Mouse (Mus musculus) kidney, embryonic 15.5 days (tissue): ENCODE results near the gene Atad3a. TPM values are rescaled to one million over a fixed set of nuclear protein-coding genes. Genes with fewer than 3 reads are reported as not detected.

Experiments
- ATAC-seq: fragments of 200-750 bp; cut with Nextera tagmentation; replicated peaks from 2 replicates; pipeline ENCODE4 v1.8.0; 2017; ENCODE audit warnings: moderate TSS enrichment; ENCODE audit not compliant: low FRiP score
- H3K27ac ChIP-seq: fragments of 300-500 bp; sonication (generic); 2 replicates; pipeline ENCODE4 v1.5.1; 2015; ENCODE audit warnings: mild to moderate bottlenecking, inconsistent platforms
- H3K27me3 ChIP-seq: fragments of 300-500 bp; sonication (generic); 2 replicates; pipeline ENCODE4 v1.6.1; 2015; ENCODE audit warnings: inconsistent platforms
- H3K36me3 ChIP-seq: fragments of 300-500 bp; sonication (generic); 2 replicates; pipeline ENCODE4 v1.6.1; 2015; ENCODE audit warnings: inconsistent platforms
- H3K4me1 ChIP-seq: fragments of 300-500 bp; sonication (generic); 2 replicates; pipeline ENCODE4 v1.6.1; 2015; ENCODE audit warnings: inconsistent platforms
- H3K4me2 ChIP-seq: fragments of 300-500 bp; sonication (generic); 2 replicates; pipeline ENCODE4 v1.6.1; 2015; ENCODE audit warnings: moderate library complexity, mild to moderate bottlenecking, inconsistent platforms
- H3K4me3 ChIP-seq: fragments of 300-500 bp; sonication (generic); replicated peaks from 2 replicates; pipeline ENCODE4 v1.5.1; 2015; ENCODE audit warnings: mild to moderate bottlenecking, inconsistent platforms
- H3K9ac ChIP-seq: fragments of 300-500 bp; sonication (generic); 2 replicates; pipeline ENCODE4 v1.6.1; 2015; ENCODE audit warnings: mild to moderate bottlenecking, inconsistent platforms
- H3K9me3 ChIP-seq: fragments of 300-500 bp; sonication (generic); replicated peaks from 2 replicates; pipeline ENCODE4 v1.6.1; 2016; ENCODE audit warnings: inconsistent platforms
- WGBS: fragments of 180-500 bp; shearing (Covaris S2); methylation state at CpG from one replicate; pipeline ENCODE4 v1.1.7; 2015; ENCODE audit warnings: mixed read lengths; 5-methylcytosine and 5-hydroxymethylcytosine counted together
- polyA plus RNA-seq: library from polyadenylated mRNA; unstranded; fragments of >200 nt; fragmentation: Nextera tagmentation; extraction: Ambion mirVana; gene quantifications from 2 replicates; pipeline ENCODE4 v1.2.1, GENCODE M21; 2015

Gene Atad3a
- polyA plus RNA-seq, 1 experiment from 2014 or later: 124 TPM

DNA sequence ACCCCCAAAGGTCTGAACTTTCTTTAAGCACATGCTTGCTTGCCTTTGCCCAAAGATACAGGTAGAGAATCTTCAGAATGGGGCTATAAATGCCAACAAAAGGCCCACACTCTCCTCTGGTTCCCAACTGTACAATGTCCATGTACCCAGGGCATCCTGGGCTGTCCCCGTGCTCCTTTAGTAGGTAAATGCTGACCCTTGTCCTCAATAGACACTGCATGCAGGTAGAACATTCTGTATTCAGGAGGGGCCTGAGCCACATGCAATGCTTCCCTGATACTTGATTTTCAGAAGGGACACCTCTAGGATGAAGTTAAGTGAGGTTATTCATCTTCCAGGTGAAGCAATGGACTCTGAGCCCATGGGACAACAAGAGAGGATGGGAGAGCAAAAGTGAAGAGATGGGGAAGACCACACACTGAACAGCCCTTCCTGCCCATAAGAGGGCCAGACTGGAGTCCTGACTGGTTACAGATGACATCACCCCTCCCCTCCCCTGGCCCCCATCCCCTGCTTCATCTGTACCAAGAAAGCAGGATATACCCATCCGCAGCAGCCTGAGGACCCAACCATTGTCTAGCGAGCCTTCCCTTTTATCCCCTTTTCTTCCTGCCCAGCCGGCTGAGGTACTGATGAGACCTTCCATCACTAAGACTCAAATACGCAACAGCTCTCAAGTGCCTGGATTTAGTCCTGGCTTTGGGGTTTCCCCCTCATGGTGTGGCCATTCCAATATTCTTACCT is 12.6 kb upstream of the Atad3a start:
- no peaks in the 10 kb centered on the region for H3K36me3 ChIP-seq
- H3K4me1 ChIP-seq: peaks cover 64% of the 10 kb centered on the region
- no peaks in the 10 kb centered on the region for H3K9me3 ChIP-seq
- ATAC-seq: no peak
- H3K27me3 ChIP-seq: peaks cover 35% of the 10 kb centered on the region
- 44% methylated on average over 5 of the region's 5 CpGs for WGBS
- peak overlapping the region; percentile 43 for H3K4me3 ChIP-seq
- peak overlapping the region; percentile 40; the same call in 1 of the 2 replicates for H3K9ac ChIP-seq
- H3K27ac ChIP-seq: no peak overlapping the region
- peak overlapping the region; percentile 84 for H3K4me2 ChIP-seq

DNA sequence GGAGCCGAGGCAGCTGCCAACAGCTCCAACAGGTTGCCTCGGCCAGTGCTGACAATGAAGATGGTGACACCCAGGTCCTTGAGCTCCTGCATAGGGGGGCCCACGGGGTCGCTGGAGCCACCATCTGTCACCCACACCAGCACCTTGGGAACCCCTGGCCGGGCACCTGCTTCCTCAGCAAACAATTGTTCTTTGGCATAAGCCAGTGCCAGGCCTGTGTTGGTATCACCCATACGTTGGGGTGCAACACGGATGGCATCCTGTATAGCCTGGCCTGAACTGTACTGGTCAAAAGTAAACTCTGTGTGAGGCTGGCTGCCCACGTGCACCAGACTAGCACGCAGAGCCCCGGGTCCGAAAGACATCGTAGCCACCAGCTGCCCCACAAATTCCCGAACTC is 11.9 kb upstream of the Atad3a start:
- H3K9ac ChIP-seq: no peak overlapping the region
- peaks cover 63% of the 10 kb centered on the region for H3K4me1 ChIP-seq
- ATAC-seq: no peak
- 90% methylated on average over 13 of the region's 13 CpGs for WGBS
- peaks cover 35% of the 10 kb centered on the region for H3K27me3 ChIP-seq
- H3K9me3 ChIP-seq: no peaks in the 10 kb centered on the region
- no peak overlapping the region for H3K4me2 ChIP-seq
- H3K4me3 ChIP-seq: no peak overlapping the region
- no peak overlapping the region for H3K27ac ChIP-seq
- H3K36me3 ChIP-seq: no peaks in the 10 kb centered on the region

DNA sequence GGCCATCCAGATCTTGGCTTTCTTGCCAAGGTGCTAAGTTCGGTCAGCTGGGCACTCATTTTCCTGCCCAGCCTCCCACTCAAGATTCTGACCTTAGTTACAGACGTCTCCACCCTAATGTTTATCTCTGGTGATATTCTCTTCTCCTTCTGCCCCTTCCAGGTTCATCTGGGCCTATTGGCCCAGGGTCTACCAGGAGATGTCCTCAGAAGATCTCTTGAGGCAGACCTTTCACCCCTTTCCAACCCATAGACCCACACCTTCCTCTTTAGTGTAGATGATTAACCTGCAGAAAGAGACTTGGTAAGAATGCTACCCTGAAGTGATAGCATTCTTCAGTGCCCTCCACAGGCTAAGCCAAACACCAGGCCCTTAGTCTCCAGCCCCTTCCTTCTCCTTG is 10.8 kb upstream of the Atad3a start:
- 69% methylated on average over 2 of the region's 2 CpGs for WGBS
- no peaks in the 10 kb centered on the region for H3K36me3 ChIP-seq
- H3K27me3 ChIP-seq: peaks cover 35% of the 10 kb centered on the region
- H3K4me2 ChIP-seq: no peak overlapping the region
- no peak overlapping the region for H3K4me3 ChIP-seq
- H3K27ac ChIP-seq: no peak overlapping the region
- no peak for ATAC-seq
- H3K9ac ChIP-seq: no peak overlapping the region
- peaks cover 56% of the 10 kb centered on the region for H3K4me1 ChIP-seq
- H3K9me3 ChIP-seq: no peaks in the 10 kb centered on the region

DNA sequence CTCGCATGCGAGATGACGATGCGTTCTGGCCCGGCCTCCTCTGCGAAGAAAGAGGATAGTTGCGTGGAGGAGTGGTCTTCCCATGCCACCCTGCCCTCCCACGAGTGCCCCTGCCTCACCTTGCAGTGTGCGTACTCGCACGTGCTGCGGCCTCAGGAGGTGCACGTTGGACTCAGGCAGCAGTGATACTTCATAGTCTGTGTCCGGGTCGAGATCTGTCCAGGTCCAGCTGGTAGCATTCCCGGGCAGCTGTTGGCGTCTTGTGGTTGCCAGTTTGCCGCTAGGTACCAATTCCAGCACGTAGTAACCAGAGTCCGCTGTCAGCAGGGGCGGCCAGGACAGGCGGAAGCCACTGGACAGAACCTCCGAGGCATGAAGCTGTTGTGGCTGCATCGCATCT is 9.7 kb upstream of the Atad3a start:
- ATAC-seq: peak; percentile 5; the same call in 1 of the 2 replicates
- peaks cover 35% of the 10 kb centered on the region for H3K27me3 ChIP-seq
- WGBS: 37% methylated on average over 23 of the region's 24 CpGs

DNA sequence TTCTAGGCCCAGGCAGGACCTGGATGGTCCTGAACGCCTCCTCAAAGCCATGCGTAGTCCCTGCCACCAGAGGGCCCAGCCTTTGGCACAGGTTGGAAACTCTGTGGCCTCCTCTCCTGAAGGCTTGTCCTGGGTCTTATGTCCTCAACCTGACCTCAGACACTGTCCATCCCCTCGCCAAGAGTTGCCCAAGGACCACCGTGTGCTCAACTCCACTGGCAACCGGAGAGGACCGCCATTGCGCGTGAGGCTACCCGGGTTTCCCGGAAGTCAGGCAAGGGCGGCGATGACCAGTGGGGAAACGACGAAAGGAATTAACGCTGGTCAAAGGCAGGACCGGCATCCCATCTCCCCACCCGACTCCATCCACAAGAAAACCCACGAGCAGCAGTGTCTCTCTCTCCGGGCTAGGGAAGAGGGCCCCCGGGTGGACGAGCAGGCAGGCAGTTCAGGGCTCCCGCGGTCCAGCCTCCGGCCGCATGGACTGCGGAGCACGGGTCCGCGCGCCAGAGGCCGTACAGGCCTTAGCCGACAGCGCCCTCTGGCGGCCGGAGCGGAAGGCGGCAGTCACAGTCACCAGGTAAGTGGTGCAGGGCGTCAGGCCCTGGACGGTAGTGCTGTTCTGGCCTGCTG is 9.1 kb upstream of the Atad3a start:
- peak overlapping the region; percentile 79 for H3K9ac ChIP-seq
- ATAC-seq: peak; percentile 92
- under 1% methylated on average over 39 of the region's 39 CpGs for WGBS
- no peaks in the 10 kb centered on the region for H3K9me3 ChIP-seq
- peak overlapping the region; percentile 85 for H3K27ac ChIP-seq
- no peaks in the 10 kb centered on the region for H3K36me3 ChIP-seq
- H3K4me1 ChIP-seq: peaks cover 45% of the 10 kb centered on the region
- peak overlapping the region; percentile 92 for H3K4me2 ChIP-seq
- peak overlapping the region; percentile 60 for H3K4me3 ChIP-seq
- H3K27me3 ChIP-seq: peaks cover 29% of the 10 kb centered on the region

More for the DNA sequence above, 9.7 kb upstream of the Atad3a start:
- no peaks in the 10 kb centered on the region for H3K9me3 ChIP-seq
- peak overlapping the region; percentile 92 for H3K4me2 ChIP-seq
- H3K4me1 ChIP-seq: peaks cover 51% of the 10 kb centered on the region
- H3K36me3 ChIP-seq: no peaks in the 10 kb centered on the region
- H3K27ac ChIP-seq: no peak overlapping the region
- H3K9ac ChIP-seq: peak overlapping the region; percentile 79
- peak overlapping the region; percentile 60 for H3K4me3 ChIP-seq

DNA sequence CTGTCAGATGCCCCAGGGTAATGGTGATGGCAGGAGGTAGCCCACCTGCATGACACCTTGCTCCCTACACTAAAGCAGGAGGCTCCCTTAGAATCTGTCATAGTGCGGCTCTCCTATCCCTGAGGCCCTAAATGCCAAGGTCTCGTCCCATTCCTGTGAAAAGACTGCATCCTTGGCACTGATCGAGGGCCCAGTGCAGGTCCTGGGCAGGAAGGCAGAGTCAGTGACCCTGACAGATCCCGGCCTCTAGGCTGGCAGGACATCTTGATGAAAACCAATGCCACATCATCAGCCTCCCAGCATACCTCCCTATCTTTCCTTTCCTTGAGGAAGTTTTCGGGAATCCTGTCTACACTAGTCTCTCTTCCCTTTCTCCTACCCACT is 8.6 kb upstream of the Atad3a start:
- H3K9me3 ChIP-seq: no peaks in the 10 kb centered on the region
- no peak for ATAC-seq
- H3K4me1 ChIP-seq: peaks cover 40% of the 10 kb centered on the region
- peak overlapping the region; percentile 92 for H3K4me2 ChIP-seq
- H3K27ac ChIP-seq: peak overlapping the region; percentile 85
- peaks cover 25% of the 10 kb centered on the region for H3K27me3 ChIP-seq
- peak overlapping the region; percentile 60 for H3K4me3 ChIP-seq
- H3K36me3 ChIP-seq: no peaks in the 10 kb centered on the region
- peak overlapping the region; percentile 79 for H3K9ac ChIP-seq
- WGBS: 66% methylated on average over 5 of the region's 5 CpGs

DNA sequence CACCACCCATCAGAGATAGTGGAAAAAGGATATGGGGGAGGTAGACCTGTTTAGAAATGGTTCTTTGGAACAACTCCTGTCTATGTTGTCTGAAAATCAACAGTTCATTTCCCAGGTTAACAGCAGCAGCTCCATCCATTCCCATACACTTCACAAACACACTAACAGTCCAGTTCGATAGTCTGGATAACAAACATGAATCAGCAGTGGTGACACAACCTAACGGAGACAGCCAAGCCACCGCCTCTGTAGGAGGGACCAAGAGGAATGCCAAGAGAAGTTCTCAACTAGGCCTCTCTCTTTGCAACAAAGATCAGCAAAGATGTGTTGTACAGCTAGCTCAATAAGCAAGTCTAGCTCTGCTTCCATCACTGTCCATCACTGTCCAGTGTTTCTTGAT is 1.5 kb upstream of the Atad3a start:
- Histone ChIP-seq H3K4me2 (0 out of 2 replicates have a peak overlapping the region, but pooled peaks have one; percentile 94), H3K27me3 (no peaks in the 10 kb centered on the region), H3K4me1 (peaks cover 32% of the 10 kb centered on the region), H3K27ac (no peak overlapping the region), H3K9ac (no peak overlapping the region), H3K4me3 (no peak overlapping the region), H3K36me3 (peaks cover 4% of the 10 kb centered on the region), H3K9me3 (no peaks in the 10 kb centered on the region)
- WGBS: 81% methylated on average over 3 of the region's 3 CpGs
- no peak for ATAC-seq

DNA sequence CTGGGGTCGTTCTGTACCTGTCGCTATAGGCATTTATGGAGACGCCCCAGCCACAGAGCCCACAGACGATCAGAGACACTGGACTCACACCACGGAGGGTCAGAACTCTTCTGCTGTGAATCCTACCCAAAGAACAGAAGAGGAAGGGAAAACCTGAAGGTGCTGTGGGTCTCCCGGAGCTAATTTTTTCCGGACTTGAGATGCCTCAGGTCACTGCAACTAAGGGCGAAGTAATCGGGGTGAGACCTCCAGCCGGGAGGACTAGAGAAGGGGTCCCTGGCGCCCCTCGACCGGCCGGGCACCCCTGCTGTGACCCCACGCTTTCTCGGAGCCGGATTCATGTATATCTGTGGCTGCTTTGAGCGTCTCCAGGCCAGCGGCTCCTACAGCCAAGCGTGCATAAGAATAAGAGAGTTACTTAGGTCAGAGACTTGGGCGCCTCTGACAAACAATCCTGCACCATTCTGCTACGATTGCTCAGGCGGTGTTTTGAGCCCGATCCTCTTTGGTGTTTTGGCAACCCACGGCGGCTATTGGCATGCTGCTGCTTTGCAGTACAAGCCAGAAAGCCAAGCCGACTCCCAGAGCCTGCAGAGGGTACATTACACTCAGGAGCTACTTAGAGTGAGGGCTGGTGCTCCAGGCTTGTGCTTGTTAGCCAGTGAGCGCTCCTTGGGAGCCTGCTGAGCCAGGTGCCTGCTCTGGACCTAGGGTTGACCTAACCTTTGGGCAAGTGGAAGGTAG is 635 bp upstream of the Atad3a start:
- H3K9ac ChIP-seq: peak overlapping the region; percentile 69
- no peaks in the 10 kb centered on the region for H3K27me3 ChIP-seq
- peak overlapping the region; percentile 94 for H3K4me2 ChIP-seq
- peaks cover 13% of the 10 kb centered on the region for H3K36me3 ChIP-seq
- peak overlapping the region; percentile 73 for H3K27ac ChIP-seq
- H3K4me1 ChIP-seq: peaks cover 32% of the 10 kb centered on the region
- peak overlapping the region; percentile 71 for H3K4me3 ChIP-seq
- WGBS: 2% methylated on average over 28 of the region's 28 CpGs
- ATAC-seq: peak; percentile 9; the same call in 1 of the 2 replicates
- H3K9me3 ChIP-seq: no peaks in the 10 kb centered on the region

DNA sequence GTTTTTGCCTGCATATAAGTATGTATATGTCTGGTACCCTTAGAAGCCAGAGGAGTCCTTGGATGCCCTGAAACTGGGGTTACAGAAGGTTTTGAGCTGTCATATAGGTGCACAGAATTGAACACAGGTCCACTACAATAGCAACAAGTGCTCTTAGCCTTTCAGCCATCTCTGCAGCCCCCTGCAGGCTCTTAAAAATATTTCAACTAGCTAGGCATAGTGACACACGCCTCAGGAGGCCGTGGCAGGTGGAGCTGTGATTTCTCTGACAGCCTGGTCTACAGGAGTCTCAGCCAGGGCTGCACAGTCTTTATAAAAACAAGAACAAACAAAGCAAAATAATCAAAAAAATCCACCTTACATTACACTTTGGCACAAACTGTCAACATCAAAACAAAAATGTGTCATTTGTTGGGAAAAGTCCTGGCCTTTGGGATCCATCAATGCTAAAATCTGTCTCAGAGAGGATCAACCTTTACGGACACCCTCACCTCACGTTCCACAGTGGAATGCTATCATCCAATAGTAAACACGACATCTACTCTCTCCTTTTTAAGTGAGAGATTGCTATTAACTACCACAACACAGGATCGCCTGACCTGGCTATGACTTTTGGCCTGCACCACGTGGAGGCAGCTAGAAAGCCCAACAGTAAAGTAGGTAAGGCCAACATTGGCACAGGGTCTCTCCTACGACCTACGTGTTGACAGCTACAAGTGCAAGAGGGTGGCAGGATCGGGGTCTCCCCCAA is 856 bp downstream of the Atad3a start:
- 3% methylated on average over 10 of the region's 10 CpGs for WGBS
- H3K4me1 ChIP-seq: peaks cover 32% of the 10 kb centered on the region
- peak overlapping the region; percentile 68 for H3K9ac ChIP-seq
- no peaks in the 10 kb centered on the region for H3K27me3 ChIP-seq
- H3K4me3 ChIP-seq: peak overlapping the region; percentile 71
- H3K4me2 ChIP-seq: peak overlapping the region; percentile 94
- peaks cover 28% of the 10 kb centered on the region for H3K36me3 ChIP-seq
- no peaks in the 10 kb centered on the region for H3K9me3 ChIP-seq
- ATAC-seq: no peak
- H3K27ac ChIP-seq: peak overlapping the region; percentile 82

DNA sequence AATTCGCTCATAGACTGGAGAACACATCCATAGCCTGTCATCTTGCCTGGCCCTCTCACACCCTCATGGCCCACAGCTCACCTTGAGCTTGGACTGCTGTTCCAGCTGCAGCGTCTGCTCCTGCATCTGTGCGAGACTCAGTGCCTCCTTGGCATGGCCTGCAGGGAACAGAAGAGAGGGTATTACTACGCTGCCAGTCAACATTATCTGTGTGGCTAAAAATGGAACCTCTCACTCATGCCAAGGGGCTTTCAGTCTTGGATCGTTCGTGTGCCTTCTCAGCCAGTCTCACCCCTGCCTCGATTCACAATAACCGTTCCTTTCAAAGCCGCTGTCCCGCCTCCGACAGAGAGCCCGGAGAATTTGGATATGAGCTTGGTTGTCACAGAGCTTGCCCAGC is 3.9 kb downstream of the Atad3a start:
- H3K4me2 ChIP-seq: no peak overlapping the region
- no peaks in the 10 kb centered on the region for H3K27me3 ChIP-seq
- no peak for ATAC-seq
- H3K36me3 ChIP-seq: peaks cover 55% of the 10 kb centered on the region
- H3K4me1 ChIP-seq: peaks cover 29% of the 10 kb centered on the region
- 96% methylated on average over 12 of the region's 12 CpGs for whole genome bisulfite sequencing
- no peak overlapping the region for H3K4me3 ChIP-seq
- H3K27ac ChIP-seq: no peak overlapping the region
- H3K9me3 ChIP-seq: no peaks in the 10 kb centered on the region
- H3K9ac ChIP-seq: no peak overlapping the region

DNA sequence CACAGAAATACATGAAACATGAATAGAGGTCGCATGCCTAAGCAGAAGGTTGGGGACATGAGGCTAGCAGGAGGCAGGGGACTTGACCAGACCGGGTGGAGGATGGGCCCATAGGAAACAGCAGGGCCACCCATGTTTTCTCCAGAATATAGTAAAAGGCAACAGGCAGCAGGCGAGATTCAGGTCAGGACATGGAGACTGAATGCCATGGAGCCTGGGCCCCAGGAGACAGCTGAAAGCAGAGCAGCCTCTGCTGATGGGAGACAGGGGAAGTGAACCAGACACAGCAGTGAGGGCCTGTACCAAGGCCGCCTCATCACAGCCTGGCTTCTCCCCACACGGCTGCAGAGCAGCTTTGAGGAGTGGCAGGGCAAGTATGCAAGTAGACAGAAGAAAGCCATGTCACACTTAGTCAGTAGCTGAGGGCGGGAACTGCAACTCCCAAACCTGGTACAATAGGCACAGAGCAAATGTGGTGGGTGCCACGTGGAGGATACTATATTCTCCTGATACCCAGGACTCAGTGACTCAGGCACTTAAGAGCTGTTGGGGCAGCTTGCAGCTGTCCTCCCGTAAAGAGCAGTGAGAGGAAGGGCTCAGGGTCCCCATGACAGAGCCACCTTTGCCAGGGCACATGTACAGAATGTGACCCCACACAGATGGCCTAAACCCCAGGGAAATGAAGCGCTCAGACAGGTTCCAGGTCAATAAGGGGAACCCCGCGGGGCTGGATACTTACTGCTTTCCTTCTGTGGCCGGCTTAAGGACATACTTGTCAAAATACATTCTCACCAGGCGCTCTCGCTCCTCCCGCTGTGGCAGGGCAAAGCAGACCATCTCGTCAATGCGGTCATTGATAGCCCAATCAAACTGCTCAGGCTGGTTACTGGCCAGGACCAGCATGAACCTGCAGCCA is 14.1 kb downstream of the Atad3a start:
- Histone ChIP-seq H3K36me3 (peaks cover 99% of the 10 kb centered on the region), H3K27ac (no peak overlapping the region), H3K27me3 (no peaks in the 10 kb centered on the region), H3K4me2 (no peak overlapping the region), H3K4me3 (no peak overlapping the region), H3K9ac (no peak overlapping the region), H3K4me1 (no peaks in the 10 kb centered on the region), H3K9me3 (no peaks in the 10 kb centered on the region)
- no peak for ATAC-seq
- WGBS: 92% methylated on average over 17 of the region's 17 CpGs
